Mouse (Mus musculus): ENCODE measurements around the gene Rnf32.

DNA sequence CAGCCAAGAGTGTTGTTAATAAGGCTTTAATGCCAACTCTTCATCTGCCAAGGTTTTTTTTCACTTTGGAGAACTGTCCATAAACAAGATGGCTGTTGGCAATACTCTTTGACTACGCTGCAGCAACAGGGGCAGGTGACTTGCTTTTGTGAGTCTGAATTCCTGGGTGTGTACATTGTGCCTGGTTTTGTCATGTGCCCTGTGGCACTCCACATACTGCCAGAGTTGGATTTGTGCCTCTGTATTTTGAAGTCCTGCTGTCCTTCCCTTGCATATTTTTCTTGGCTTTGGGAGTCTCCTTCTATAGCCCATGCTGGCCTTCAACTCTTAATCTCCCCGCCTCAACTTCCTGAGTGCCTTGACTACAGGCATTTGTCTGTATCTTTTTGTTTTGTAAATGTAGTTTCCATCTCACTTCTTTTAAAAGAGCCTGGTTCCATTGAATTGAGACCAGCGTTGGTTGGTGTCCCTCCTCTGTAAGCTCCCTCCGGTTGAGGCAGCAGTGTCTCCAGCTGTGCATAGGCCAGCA, 3.2 kb downstream of the Rnf32 start:
- TF ChIP-seq CTCF (IDR thresholded peaks at IDR 0.05; ENCODE audit: insufficient read depth, low read length) (no peak), POLR2A (IDR thresholded peaks at IDR 0.05; ENCODE audit: borderline replicate concordance, extremely low read depth, low read depth, low read length) (no peak)

All from lung, adult 2 months (tissue).